Mouse (Mus musculus) cerebellum, adult 9-11 months (tissue): ENCODE data around the gene Tmem246.
A peak's percentile ranks its signal among the peaks of the same experiment; 100 is the strongest.

Source experiments
- DNase-seq: peaks from one replicate; pipeline ENCODE4 v3.0.0; 2022

Tmem246 gene

GRCm38 (mm10) chr4:49572194-49572593 lies 25.5 kb downstream of the Tmem246 start:
- DNase-seq: no peak

- DNase-seq: peak; percentile 70
Observed at GRCm38 (mm10) chr4:49567613-49568012, 30.1 kb downstream of the Tmem246 start.

GRCm38 (mm10) chr4:49559915-49560772 lies 37.5 kb downstream of the Tmem246 start:
- DNase-seq: peak; percentile 89

DNA sequence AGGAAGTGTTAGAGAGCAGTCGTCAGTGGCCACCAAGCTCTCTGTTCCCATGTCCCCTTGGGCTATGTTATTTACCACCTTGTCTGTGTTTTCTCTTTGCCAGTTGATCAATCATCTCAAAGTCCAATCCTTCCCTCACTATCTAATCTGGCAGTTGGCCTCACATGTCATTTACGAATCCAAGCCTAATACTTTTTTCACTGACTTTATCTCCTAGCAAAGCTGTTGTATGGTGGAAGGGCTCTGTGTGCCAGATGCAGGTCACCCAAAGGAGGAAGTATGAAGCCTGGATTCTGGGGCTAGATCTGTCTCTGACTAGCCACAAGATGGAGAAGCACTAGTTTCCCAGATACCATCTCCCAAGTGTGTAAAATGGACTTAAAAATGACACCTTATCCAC lies 39.5 kb downstream of the Tmem246 start:
- DNase-seq: no peak

- no peak for DNase-seq
Observed at GRCm38 (mm10) chr4:49557375-49557774, 40.3 kb downstream of the Tmem246 start.

GRCm38 (mm10) chr4:49553380-49553779 lies 44.3 kb downstream of the Tmem246 start:
- no peak for DNase-seq

GRCm38 (mm10) chr4:49549383-49549782 lies 48.3 kb downstream of the Tmem246 start, which contains the start of gene Aldob:
Gene Aldob (minus strand): TSS chr4:49549546.
- DNase-seq: no peak

DNA sequence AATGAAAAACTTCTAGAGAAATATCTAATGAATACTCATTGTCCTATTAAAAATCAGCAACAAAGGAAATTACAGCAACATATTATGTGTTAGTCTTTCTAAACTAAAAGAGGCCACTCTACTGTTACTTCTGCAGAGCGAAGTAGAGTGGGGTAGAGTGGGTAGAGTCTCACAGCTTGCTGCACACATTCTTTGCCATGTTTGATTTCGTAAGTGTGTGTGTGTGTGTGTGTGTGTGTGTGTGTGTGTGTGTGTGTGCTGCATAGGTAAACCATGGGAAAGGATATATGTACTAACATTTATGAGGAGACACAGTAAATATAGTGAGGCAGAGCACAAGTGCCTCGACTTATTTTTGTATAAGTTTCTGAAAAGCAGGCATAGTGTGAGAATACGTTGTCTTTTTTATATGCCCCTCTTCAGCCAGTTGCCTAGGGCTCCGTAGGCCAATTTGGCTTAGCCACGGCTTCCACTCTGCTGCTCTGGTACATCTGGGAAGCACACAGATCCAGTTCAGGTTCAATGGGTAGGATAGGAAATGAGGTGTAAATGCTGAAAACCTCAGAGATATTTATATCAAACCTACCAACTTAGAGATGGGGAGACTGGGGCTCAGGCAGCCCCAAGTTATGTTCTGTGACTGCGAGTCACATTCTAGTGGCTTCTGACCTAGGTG lies 50.0 kb downstream of the Tmem246 start:
- DNase-seq: no peak

DNA sequence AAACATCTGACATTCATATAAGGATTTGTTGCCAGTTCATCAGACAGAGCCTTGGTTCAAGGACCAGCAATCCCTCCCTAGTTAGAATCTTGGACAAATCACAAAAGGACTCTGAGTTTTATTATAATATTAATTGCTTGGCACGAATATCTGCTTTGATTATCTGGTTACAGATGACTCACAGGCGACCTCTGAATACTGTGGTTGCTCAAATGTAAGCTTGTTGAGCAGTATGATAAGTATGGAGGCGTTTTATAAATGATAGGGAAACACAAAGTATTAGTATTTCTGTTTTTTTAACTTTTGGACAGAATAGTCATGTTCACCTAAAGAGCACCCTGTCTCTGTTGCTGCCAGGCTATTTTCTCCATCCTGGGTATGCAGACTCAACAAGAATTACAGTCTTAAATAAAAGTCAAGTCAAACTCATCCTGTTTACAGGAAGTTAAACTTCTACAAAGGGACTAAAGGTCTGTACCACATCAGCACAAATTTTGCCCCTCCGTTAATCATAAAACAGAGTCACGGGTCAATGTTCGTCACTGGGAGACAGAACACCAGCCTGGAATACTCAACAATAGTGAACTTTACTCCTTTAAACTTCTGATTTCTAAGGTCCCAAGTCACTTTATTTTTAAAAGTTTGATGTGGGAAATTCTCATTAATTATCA lies 50.7 kb downstream of the Tmem246 start:
- DNase-seq: no peak

GRCm38 (mm10) chr4:49546026-49546425 lies 51.6 kb downstream of the Tmem246 start:
- DNase-seq: no peak

DNA sequence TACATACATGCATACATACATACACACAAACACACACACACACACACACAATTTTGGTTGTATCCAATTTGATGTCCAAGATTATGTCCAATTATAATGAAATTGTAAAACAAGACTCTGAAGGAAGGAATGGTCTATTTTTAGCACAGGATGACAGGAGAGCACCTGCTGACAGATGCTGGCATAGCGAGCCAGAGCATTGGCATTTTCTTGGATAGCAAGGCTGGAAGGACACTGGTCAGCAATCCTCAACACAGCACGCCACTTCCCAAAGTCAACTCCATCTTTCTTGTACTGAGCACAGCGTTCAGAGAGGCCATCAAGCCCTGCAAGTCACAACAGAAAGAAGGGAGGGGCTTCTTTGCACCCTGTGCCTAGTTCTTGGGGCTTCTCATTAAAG lies 56.7 kb downstream of the Tmem246 start:
- DNase-seq: no peak

- no peak for DNase-seq
Observed at GRCm38 (mm10) chr4:49539665-49540064, 58.0 kb downstream of the Tmem246 start.

DNA sequence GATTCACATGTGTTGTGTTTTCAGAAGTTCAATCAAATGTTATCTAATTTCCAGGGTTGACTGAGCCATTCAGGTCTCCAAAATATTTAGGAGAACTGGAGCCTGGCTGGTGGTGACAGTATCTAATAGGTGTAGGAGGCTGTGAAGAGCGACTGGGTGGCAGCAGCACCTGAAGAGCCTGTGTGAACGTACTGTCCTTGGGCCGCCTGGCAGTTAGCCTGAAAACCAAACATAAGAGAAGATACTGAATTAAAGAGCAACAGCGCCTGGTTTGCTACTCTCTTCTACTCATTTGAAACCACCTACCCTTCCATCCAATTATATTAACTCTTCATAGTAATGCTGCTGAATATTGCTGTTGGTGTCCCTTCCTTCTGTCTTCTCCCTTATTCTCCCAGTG lies 61.0 kb downstream of the Tmem246 start:
- DNase-seq: no peak

GRCm38 (mm10) chr4:49535675-49536294 lies 61.9 kb downstream of the Tmem246 start:
- DNase-seq: no peak

GRCm38 (mm10) chr4:49535036-49535435 lies 62.6 kb downstream of the Tmem246 start:
- no peak for DNase-seq
